Mouse (Mus musculus): ENCODE measurements around the gene Gm42715. TPM values are rescaled to one million over a fixed set of nuclear protein-coding genes. Genes with fewer than 3 reads are reported as not detected.
"Not testable (repeated sequence)": the region's sequence is repeated elsewhere in the genome, so short reads cannot be mapped to it uniquely, and the experiment has no call there.

Gm42715 gene
- polyA plus RNA-seq, 1 experiment from 2014 or later: 11.3 TPM

GRCm38 (mm10) chr7:127489982-127490381 lies 29.4 kb upstream of the Gm42715 start:
- H3K27me3 ChIP-seq (replicated peaks; ENCODE audit: control insufficient read depth, insufficient read depth, low read length): no peaks in the 10 kb centered on the region
- ATAC-seq: no peak
- 92% methylated on average over 7 of the region's 7 CpGs for WGBS
- H3K9me3 ChIP-seq (ENCODE audit: control insufficient read depth, low read length): no peaks in the 10 kb centered on the region
- peaks cover 48% of the 10 kb centered on the region for H3K36me3 ChIP-seq (ENCODE audit: control insufficient read depth, insufficient read depth, low read length)
- no peak overlapping the region for H3K4me2 ChIP-seq (ENCODE audit: low read depth, low read length)
- H3K27ac ChIP-seq (ENCODE audit: low read length): no peak overlapping the region
- H3K9ac ChIP-seq (ENCODE audit: low read depth, low read length): no peak overlapping the region
- H3K4me1 ChIP-seq (ENCODE audit: control insufficient read depth, insufficient read depth, low read length): no peaks in the 10 kb centered on the region
- no peak overlapping the region for H3K4me3 ChIP-seq (ENCODE audit: low read length)

GRCm38 (mm10) chr7:127491846-127492245 lies 27.5 kb upstream of the Gm42715 start:
- no peak overlapping the region for H3K4me3 ChIP-seq (ENCODE audit: low read length)
- WGBS: 79% methylated on average over 3 of the region's 3 CpGs
- no peaks in the 10 kb centered on the region for H3K27me3 ChIP-seq (replicated peaks; ENCODE audit: control insufficient read depth, insufficient read depth, low read length)
- peaks cover 34% of the 10 kb centered on the region for H3K36me3 ChIP-seq (ENCODE audit: control insufficient read depth, insufficient read depth, low read length)
- H3K9me3 ChIP-seq (ENCODE audit: control insufficient read depth, low read length): no peaks in the 10 kb centered on the region
- no peak for ATAC-seq
- H3K27ac ChIP-seq (ENCODE audit: low read length): no peak overlapping the region
- H3K9ac ChIP-seq (ENCODE audit: low read depth, low read length): no peak overlapping the region
- H3K4me2 ChIP-seq (ENCODE audit: low read depth, low read length): no peak overlapping the region
- H3K4me1 ChIP-seq (ENCODE audit: control insufficient read depth, insufficient read depth, low read length): no peaks in the 10 kb centered on the region

- ATAC-seq: 0 out of 2 replicates have a peak, but pooled peaks have one; percentile 32
- H3K27ac ChIP-seq (ENCODE audit: low read length): no peak overlapping the region
- peaks cover 14% of the 10 kb centered on the region for H3K36me3 ChIP-seq (ENCODE audit: control insufficient read depth, insufficient read depth, low read length)
- H3K9ac ChIP-seq (ENCODE audit: low read depth, low read length): no peak overlapping the region
- no peaks in the 10 kb centered on the region for H3K4me1 ChIP-seq (ENCODE audit: control insufficient read depth, insufficient read depth, low read length)
- H3K9me3 ChIP-seq (ENCODE audit: control insufficient read depth, low read length): no peaks in the 10 kb centered on the region
- H3K4me2 ChIP-seq (ENCODE audit: low read depth, low read length): no peak overlapping the region
- no peaks in the 10 kb centered on the region for H3K27me3 ChIP-seq (replicated peaks; ENCODE audit: control insufficient read depth, insufficient read depth, low read length)
- no peak overlapping the region for H3K4me3 ChIP-seq (ENCODE audit: low read length)
Observed at GRCm38 (mm10) chr7:127494648-127495047, 24.7 kb upstream of the Gm42715 start.

- H3K4me1 ChIP-seq (ENCODE audit: control insufficient read depth, insufficient read depth, low read length): no peaks in the 10 kb centered on the region
- no peak for ATAC-seq
- H3K4me2 ChIP-seq (ENCODE audit: low read depth, low read length): no peak overlapping the region
- H3K27ac ChIP-seq (ENCODE audit: low read length): no peak overlapping the region
- H3K27me3 ChIP-seq (replicated peaks; ENCODE audit: control insufficient read depth, insufficient read depth, low read length): no peaks in the 10 kb centered on the region
- H3K9ac ChIP-seq (ENCODE audit: low read depth, low read length): no peak overlapping the region
- H3K4me3 ChIP-seq (ENCODE audit: low read length): no peak overlapping the region
- no peaks in the 10 kb centered on the region for H3K9me3 ChIP-seq (ENCODE audit: control insufficient read depth, low read length)
- no peaks in the 10 kb centered on the region for H3K36me3 ChIP-seq (ENCODE audit: control insufficient read depth, insufficient read depth, low read length)
- WGBS: 72% methylated on average over 2 of the region's 2 CpGs
Observed at GRCm38 (mm10) chr7:127497382-127497781, 22.0 kb upstream of the Gm42715 start.

- no peak overlapping the region for H3K4me3 ChIP-seq (ENCODE audit: low read length)
- ATAC-seq: no peak
Observed at GRCm38 (mm10) chr7:127498407-127498806, 21.0 kb upstream of the Gm42715 start.

GRCm38 (mm10) chr7:127508291-127508690 lies 11.1 kb upstream of the Gm42715 start:
- H3K27me3 ChIP-seq (replicated peaks; ENCODE audit: control insufficient read depth, insufficient read depth, low read length): no peaks in the 10 kb centered on the region
- no peaks in the 10 kb centered on the region for H3K9me3 ChIP-seq (ENCODE audit: control insufficient read depth, low read length)
- ATAC-seq: no peak
- 93% methylated on average over 3 of the region's 3 CpGs for WGBS
- H3K4me3 ChIP-seq (ENCODE audit: low read length): no peak overlapping the region
- H3K36me3 ChIP-seq (ENCODE audit: control insufficient read depth, insufficient read depth, low read length): no peaks in the 10 kb centered on the region
- no peak overlapping the region for H3K4me2 ChIP-seq (ENCODE audit: low read depth, low read length)
- H3K9ac ChIP-seq (ENCODE audit: low read depth, low read length): no peak overlapping the region
- no peaks in the 10 kb centered on the region; the same call in 1 of the 2 replicates for H3K4me1 ChIP-seq (ENCODE audit: control insufficient read depth, insufficient read depth, low read length)
- no peak overlapping the region for H3K27ac ChIP-seq (ENCODE audit: low read length)

More at GRCm38 (mm10) chr7:127498407-127498806, 21.0 kb upstream of the Gm42715 start:
- Histone ChIP-seq H3K9me3 (ENCODE audit: control insufficient read depth, low read length) (no peaks in the 10 kb centered on the region), H3K9ac (ENCODE audit: low read depth, low read length) (no peak overlapping the region), H3K4me1 (ENCODE audit: control insufficient read depth, insufficient read depth, low read length) (no peaks in the 10 kb centered on the region), H3K4me2 (ENCODE audit: low read depth, low read length) (no peak overlapping the region), H3K27me3 (replicated peaks; ENCODE audit: control insufficient read depth, insufficient read depth, low read length) (no peaks in the 10 kb centered on the region), H3K36me3 (ENCODE audit: control insufficient read depth, insufficient read depth, low read length) (no peaks in the 10 kb centered on the region), H3K27ac (ENCODE audit: low read length) (no peak overlapping the region)
- WGBS: 46% methylated on average over 3 of the region's 3 CpGs

GRCm38 (mm10) chr7:127509830-127510229 lies 9.6 kb upstream of the Gm42715 start:
- not testable (repeated sequence) for H3K36me3 ChIP-seq (ENCODE audit: control insufficient read depth, insufficient read depth, low read length); ATAC-seq; H3K4me2 ChIP-seq (ENCODE audit: low read depth, low read length); H3K27ac ChIP-seq (ENCODE audit: low read length); H3K9ac ChIP-seq (ENCODE audit: low read depth, low read length); H3K27me3 ChIP-seq (replicated peaks; ENCODE audit: control insufficient read depth, insufficient read depth, low read length); H3K4me3 ChIP-seq (ENCODE audit: low read length); H3K4me1 ChIP-seq (ENCODE audit: control insufficient read depth, insufficient read depth, low read length); H3K9me3 ChIP-seq (ENCODE audit: control insufficient read depth, low read length)
- 97% methylated on average over 3 of the region's 4 CpGs for WGBS

- ATAC-seq: no peak
- Histone ChIP-seq H3K9ac (ENCODE audit: low read depth, low read length) (peak overlapping the region; percentile 89), H3K27me3 (replicated peaks; ENCODE audit: control insufficient read depth, insufficient read depth, low read length) (no peaks in the 10 kb centered on the region)
Observed at GRCm38 (mm10) chr7:127511241-127511640, 8.1 kb upstream of the Gm42715 start.

GRCm38 (mm10) chr7:127511808-127512230 lies 7.6 kb upstream of the Gm42715 start, which contains the start of gene Srcap:
Srcap (plus strand) TSS chr7:127511983.
- H3K27me3 ChIP-seq (replicated peaks; ENCODE audit: control insufficient read depth, insufficient read depth, low read length): no peaks in the 10 kb centered on the region
- peaks cover 9% of the 10 kb centered on the region for H3K4me1 ChIP-seq (ENCODE audit: control insufficient read depth, insufficient read depth, low read length)
- H3K27ac ChIP-seq (ENCODE audit: low read length): peak within 1 kb of the TSS; percentile 98
- H3K9ac ChIP-seq (ENCODE audit: low read depth, low read length): peak within 1 kb of the TSS; percentile 89
- H3K36me3 ChIP-seq (ENCODE audit: control insufficient read depth, insufficient read depth, low read length): peaks cover 6% of the 10 kb centered on the region; the same call in 1 of the 2 replicates
- peak; percentile 95 for ATAC-seq
- H3K4me2 ChIP-seq (ENCODE audit: low read depth, low read length): peak within 1 kb of the TSS; percentile 60
- H3K9me3 ChIP-seq (ENCODE audit: control insufficient read depth, low read length): no peaks in the 10 kb centered on the region
- WGBS: under 1% methylated on average over 37 of the region's 37 CpGs
- H3K4me3 ChIP-seq (ENCODE audit: low read length): peak within 1 kb of the TSS; percentile 80

More at GRCm38 (mm10) chr7:127511241-127511640, 8.1 kb upstream of the Gm42715 start:
- H3K4me2 ChIP-seq (ENCODE audit: low read depth, low read length): peak overlapping the region; percentile 52
- 32% methylated on average over 8 of the region's 8 CpGs for WGBS
- peaks cover 5% of the 10 kb centered on the region; the same call in 1 of the 2 replicates for H3K36me3 ChIP-seq (ENCODE audit: control insufficient read depth, insufficient read depth, low read length)
- peak overlapping the region; percentile 80 for H3K4me3 ChIP-seq (ENCODE audit: low read length)
- H3K4me1 ChIP-seq (ENCODE audit: control insufficient read depth, insufficient read depth, low read length): peaks cover 9% of the 10 kb centered on the region
- H3K9me3 ChIP-seq (ENCODE audit: control insufficient read depth, low read length): no peaks in the 10 kb centered on the region
- H3K27ac ChIP-seq (ENCODE audit: low read length): peak overlapping the region; percentile 98
